Comparison of ENCODE assay signal across 17 mouse cellular contexts in genomic region chr6:83424053-83424404, GRCm38 (mm10). TPM values are rescaled to one million over a fixed set of nuclear protein-coding genes. Genes with fewer than 3 reads are reported as not detected.
DNase-seq lines count a peak whose midpoint lies in the region; ATAC-seq and TF ChIP-seq lines count a peak whose summit lies in the region.
"Had no signal": no experiment of that assay in that cellular context is flagged by ENCODE, and none has a peak within 500 bp of the region (broad histone marks: within the 10 kb centered on the region; RNA-seq: fewer than 3 reads in every experiment).

No protein-coding gene starts in this region.

- H3K27me3 ChIP-seq in liver, adult 2 months (ENCODE audit: control insufficient read depth, insufficient read depth, low read length): no peaks in the 10 kb centered on the region
- H3K27me3 ChIP-seq in liver, postnatal 0 days (ENCODE audit: insufficient read depth, low read length): no peaks in the 10 kb centered on the region
- H3K27me3 ChIP-seq in embryonic facial prominence, embryonic 12.5 days: no peaks in the 10 kb centered on the region
- no peaks in the 10 kb centered on the region for H3K27me3 ChIP-seq in small intestine, adult 2 months (ENCODE audit: control insufficient read depth, insufficient read depth, low read length)
- H3K27me3 ChIP-seq: neural tube, embryonic 12.5 days had no signal

- no peak overlapping the region for H3K4me3 ChIP-seq in gastrocnemius, adult 2 months
- no peak overlapping the region for H3K4me3 ChIP-seq in liver, adult 2 months (ENCODE audit: insufficient read depth, low read depth, low read length)
- no peak overlapping the region for H3K4me3 ChIP-seq in liver, postnatal 0 days (ENCODE audit: low read depth, low read length)
- no peak overlapping the region for H3K4me3 ChIP-seq in embryonic facial prominence, embryonic 12.5 days
- no peak overlapping the region for H3K4me3 ChIP-seq in small intestine, adult 2 months (ENCODE audit: low read depth, low read length)
- H3K4me3 ChIP-seq: left cerebral cortex, adult 2 months; neural tube, embryonic 12.5 days had no signal

- no peak for ATAC-seq in liver, postnatal 0 days
- ATAC-seq in embryonic facial prominence, embryonic 12.5 days (ENCODE audit: insufficient number of reproducible peaks, insufficient read depth, low FRiP score, low TSS enrichment): no peak
- ATAC-seq: CD4-positive, CD25-positive, alpha-beta regulatory T cell, adult 4 months had no signal

- peaks cover 17% of the 10 kb centered on the region for H3K4me1 ChIP-seq in liver, adult 2 months (ENCODE audit: control insufficient read depth, insufficient read depth, low read length)
- H3K4me1 ChIP-seq in liver, postnatal 0 days (ENCODE audit: insufficient read depth): no peaks in the 10 kb centered on the region
- H3K4me1 ChIP-seq in embryonic facial prominence, embryonic 12.5 days: peaks cover 52% of the 10 kb centered on the region
- H3K4me1 ChIP-seq in small intestine, adult 2 months (ENCODE audit: control insufficient read depth, insufficient read depth, insufficient read length, low read length): peaks cover 58% of the 10 kb centered on the region

- peak overlapping the region; percentile 61 for H3K27ac ChIP-seq in gastrocnemius, adult 2 months
- H3K27ac ChIP-seq in liver, adult 2 months (replicated peaks; ENCODE audit: insufficient read depth, low read depth, low read length): 0 out of 2 replicates have a peak overlapping the region, but pooled peaks have one; percentile 20
- H3K27ac ChIP-seq in liver, postnatal 0 days (ENCODE audit: low read depth): no peak overlapping the region
- H3K27ac ChIP-seq in embryonic facial prominence, embryonic 12.5 days: peak overlapping the region; percentile 61; the same call in 1 of the 2 replicates
- peak overlapping the region; percentile 91 for H3K27ac ChIP-seq in small intestine, adult 2 months (ENCODE audit: insufficient read depth, low read depth, low read length)
- H3K27ac ChIP-seq: left cerebral cortex, adult 2 months; liver, embryonic 14.5 days; neural tube, embryonic 12.5 days had no signal

- intact Hi-C loops in gastrocnemius, adult 2 months (cut with DNase I): no loop called here
- intact Hi-C loops in gastrocnemius, postnatal 36 days (cut with DNase I): loop anchor here (5.0 kb wide), 1 partner anchor 42 kb away; no protein-coding TSS in a partner anchor
- intact Hi-C loops in left cerebral cortex, postnatal 25 days (cut with DNase I): no loop called here

- TF ChIP-seq EP300 in liver, postnatal 0 days (IDR thresholded peaks at IDR 0.05; ENCODE audit: low read depth): no peak

- WGBS in liver, adult 2 months: 86% methylated on average over 4 of the region's 4 CpGs
- WGBS in liver, postnatal 0 days (ENCODE audit: insufficient replicate concordance): 84% methylated on average over 4 of the region's 4 CpGs
- WGBS in embryonic facial prominence, embryonic 12.5 days: 70% methylated on average over 4 of the region's 4 CpGs
- WGBS in small intestine, adult 2 months: 67% methylated on average over 4 of the region's 4 CpGs

- no peaks in the 10 kb centered on the region for H3K9me3 ChIP-seq in liver, postnatal 0 days (ENCODE audit: low read length)
- no peaks in the 10 kb centered on the region for H3K9me3 ChIP-seq in embryonic facial prominence, embryonic 12.5 days
- H3K9me3 ChIP-seq: neural tube, embryonic 12.5 days had no signal

- TF ChIP-seq CTCF in gastrocnemius, adult 2 months (IDR thresholded peaks at IDR 0.05): no peak
- no peak for TF ChIP-seq CTCF in liver, adult 2 months (IDR thresholded peaks at IDR 0.05; ENCODE audit: low read depth, low read length)
- no peak for TF ChIP-seq CTCF in liver, postnatal 0 days (IDR thresholded peaks at IDR 0.05; ENCODE audit: low read depth)
- TF ChIP-seq CTCF in small intestine, adult 2 months (IDR thresholded peaks at IDR 0.05; ENCODE audit: extremely low read depth, insufficient read length, insufficient replicate concordance, low read depth, low read length): no peak

- H3K9ac ChIP-seq in liver, adult 2 months (ENCODE audit: low read depth, low read length): no peak overlapping the region
- no peak overlapping the region for H3K9ac ChIP-seq in liver, postnatal 0 days (replicated peaks)
- H3K9ac ChIP-seq in embryonic facial prominence, embryonic 12.5 days: no peak overlapping the region
- H3K9ac ChIP-seq: liver, embryonic 14.5 days; neural tube, embryonic 12.5 days had no signal

- H3K36me3 ChIP-seq in liver, adult 2 months (ENCODE audit: control insufficient read depth, insufficient read depth, low read length): no peaks in the 10 kb centered on the region
- peaks cover 6% of the 10 kb centered on the region for H3K36me3 ChIP-seq in liver, postnatal 0 days (replicated peaks; ENCODE audit: insufficient read depth, low read length)
- H3K36me3 ChIP-seq in embryonic facial prominence, embryonic 12.5 days: peaks cover 25% of the 10 kb centered on the region
- peaks cover 11% of the 10 kb centered on the region for H3K36me3 ChIP-seq in small intestine, adult 2 months (ENCODE audit: control insufficient read depth, insufficient read depth, low read length)

- no peak for DNase-seq in gastrocnemius, adult 2 months
- no peak for DNase-seq in gastrocnemius, postnatal 36 days
- no peak for DNase-seq in liver, adult 2 months (ENCODE audit: extremely low read depth, low read depth, low spot score)
- no peak for DNase-seq in liver, postnatal 0 days
- no peak for DNase-seq in left cerebral cortex, postnatal 25 days (ENCODE audit: low spot score in 2 of 2)
- no peak for DNase-seq in frontal cortex, adult 2 months (ENCODE audit: extremely low spot score in 1 of 2, low spot score in 1 of 2)
- DNase-seq: adrenal gland, adult 8-10 months; cerebellum, adult 11-12 months; kidney, postnatal 10 days; right cerebral cortex, adult 18-20 months; thymus, postnatal 36 days had no signal

- TF ChIP-seq POLR2A in liver, adult 2 months (IDR thresholded peaks at IDR 0.05; ENCODE audit: extremely low read depth, insufficient read depth, low read length): no peak
- TF ChIP-seq POLR2A in small intestine, adult 2 months (IDR thresholded peaks at IDR 0.05; ENCODE audit: low read depth, low read length): no peak

- H3K4me2 ChIP-seq in liver, postnatal 0 days (ENCODE audit: low read depth, low read length): no peak overlapping the region
- no peak overlapping the region for H3K4me2 ChIP-seq in embryonic facial prominence, embryonic 12.5 days (replicated peaks)
- H3K4me2 ChIP-seq: neural tube, embryonic 12.5 days had no signal

- peaks cover 23% of the 10 kb centered on the region; the same call in 1 of the 2 replicates for H3K79me2 ChIP-seq in liver, adult 2 months (ENCODE audit: control insufficient read depth, insufficient read depth, low read length)

RNA-seq across cellular contexts. Expression of gene Tet3, which starts 34.9 kb away (rescaled TPM):
- 10 to 100 TPM; 16.4 to 18.0 TPM for total RNA-seq in gastrocnemius, adult 2 months (2021)
- 10 to 100 TPM; 21.1 to 23.7 TPM for total RNA-seq in gastrocnemius, postnatal 36 days (2021)
- total RNA-seq in liver, adult 2 months (2014; rRNA removed): 4.6 and 6.6 TPM in 2 replicates
- 3.5 and 4.5 TPM in 2 replicates for polyA plus RNA-seq in liver, adult 2 months (2012; rRNA removed)
- polyA plus RNA-seq in liver, postnatal 0 days (2015; fragmentation: Nextera tagmentation; extraction: Ambion mirVana): 7.9 and 8.5 TPM in 2 replicates
- 40.0 and 41.1 TPM in 2 replicates for polyA plus RNA-seq in embryonic facial prominence, embryonic 12.5 days (2016; fragmentation: Nextera tagmentation; extraction: Ambion mirVana)
- polyA plus RNA-seq in small intestine, adult 2 months (2012; rRNA removed): 9.0 and 15.4 TPM in 2 replicates
- total RNA-seq in left cerebral cortex, postnatal 25 days (2021): 10 to 100 TPM; 86.4 to 87.3 TPM
- polyA plus RNA-seq in frontal cortex, adult 2 months (2012; rRNA removed): 18.9 and 19.6 TPM in 2 replicates
